ENCODE assay signal across 9 mouse cellular contexts in the genomic region with DNA sequence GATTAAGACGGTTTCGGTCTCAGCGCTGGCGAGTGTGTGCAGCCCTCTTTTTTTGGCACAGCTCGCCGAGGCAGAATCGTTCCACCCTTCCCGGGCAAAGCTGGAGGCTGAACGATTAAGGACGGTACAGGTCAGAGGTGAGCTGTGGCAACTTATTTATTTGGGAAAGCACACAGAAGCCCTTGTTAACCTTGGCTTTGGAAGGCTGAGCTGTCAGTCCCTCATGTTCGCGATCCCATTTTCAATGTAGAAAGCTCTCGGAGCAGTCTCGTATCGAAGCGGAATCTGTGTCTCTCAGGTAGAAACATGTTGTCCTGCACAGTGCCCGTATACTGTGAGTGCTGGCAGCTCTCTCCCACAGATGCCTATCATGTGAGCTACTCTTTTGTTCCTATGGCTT.
DNase-seq lines count a peak whose midpoint lies in the region; ATAC-seq lines count a peak whose summit lies in the region.
"Had no signal": no experiment of that assay in that cellular context is flagged by ENCODE, and none has a peak within 500 bp of the region (broad histone marks: within the 10 kb centered on the region; RNA-seq: fewer than 3 reads in every experiment).

No protein-coding gene starts in this region.

- H3K36me3 ChIP-seq in heart, embryonic 14.5 days (ENCODE audit: control insufficient read depth, insufficient read depth, low read length) = no peaks in the 10 kb centered on the region
- H3K36me3 ChIP-seq in embryonic facial prominence, embryonic 12.5 days = no peaks in the 10 kb centered on the region
- H3K36me3 ChIP-seq in limb, embryonic 12.5 days = no peaks in the 10 kb centered on the region

- H3K9me3 ChIP-seq in heart, embryonic 14.5 days (ENCODE audit: control insufficient read depth, low read length) = no peaks in the 10 kb centered on the region
- H3K9me3 ChIP-seq in embryonic facial prominence, embryonic 12.5 days = no peaks in the 10 kb centered on the region
- H3K9me3 ChIP-seq in limb, embryonic 12.5 days = no peaks in the 10 kb centered on the region

- H3K4me3 ChIP-seq in heart, embryonic 14.5 days (ENCODE audit: control insufficient read depth in 1 of 2, insufficient read depth in 1 of 2, low read depth in 1 of 2, low read length in 2 of 2) = peak overlapping the region; percentile 17 to 28; a peak in 3 of 4 replicates
- H3K4me3 ChIP-seq in embryonic facial prominence, embryonic 12.5 days = peak overlapping the region; percentile 19
- H3K4me3 ChIP-seq in limb, embryonic 12.5 days (replicated peaks) = 0 out of 2 replicates have a peak overlapping the region, but pooled peaks have one; percentile 3

- peak overlapping the region; percentile 57 for H3K4me2 ChIP-seq in heart, embryonic 14.5 days (ENCODE audit: low read length)
- peak overlapping the region; percentile 43 for H3K4me2 ChIP-seq in embryonic facial prominence, embryonic 12.5 days (replicated peaks)
- H3K4me2 ChIP-seq in limb, embryonic 12.5 days = peak overlapping the region; percentile 39

- no peak for DNase-seq in heart, adult 9 months (ENCODE audit: low spot score in 2 of 2)
- DNase-seq in R1 (ENCODE audit: low read depth, low spot score) = peak; percentile 10
- DNase-seq in c-Kit-positive CD71-positive TER-119-positive erythroid progenitor cells, embryonic 14.5 days (ENCODE audit: low spot score) = no peak
- DNase-seq in left cerebral cortex, adult 11 months (ENCODE audit: low spot score) = no peak
- DNase-seq in retina, embryonic 14.5 days (ENCODE audit: low spot score) = no peak

- H3K27me3 ChIP-seq in heart, embryonic 14.5 days (ENCODE audit: control insufficient read depth, insufficient read depth, low read length) = no peaks in the 10 kb centered on the region
- H3K27me3 ChIP-seq in embryonic facial prominence, embryonic 12.5 days = no peaks in the 10 kb centered on the region
- no peaks in the 10 kb centered on the region for H3K27me3 ChIP-seq in limb, embryonic 12.5 days

- no peak overlapping the region for H3K9ac ChIP-seq in heart, embryonic 14.5 days (ENCODE audit: low read length)
- H3K9ac ChIP-seq in embryonic facial prominence, embryonic 12.5 days = no peak overlapping the region
- no peak overlapping the region for H3K9ac ChIP-seq in limb, embryonic 12.5 days (replicated peaks)
- H3K9ac ChIP-seq: liver, embryonic 14.5 days had no signal

- 64% methylated on average over 17 of the region's 17 CpGs for WGBS in heart, embryonic 14.5 days
- WGBS in embryonic facial prominence, embryonic 12.5 days = 42% methylated on average over 17 of the region's 17 CpGs
- WGBS in limb, embryonic 12.5 days = 57% methylated on average over 17 of the region's 17 CpGs

- 0 out of 4 replicates have a peak overlapping the region, but pooled peaks of 1 of the 2 experiments have one; percentile 6 for H3K27ac ChIP-seq in heart, embryonic 14.5 days (replicated peaks in 1 of 2; ENCODE audit: control insufficient read depth in 1 of 2, insufficient read depth in 1 of 2, low read depth in 2 of 2, low read length in 2 of 2)
- peak overlapping the region; percentile 57; the same call in 1 of the 2 replicates for H3K27ac ChIP-seq in embryonic facial prominence, embryonic 12.5 days
- H3K27ac ChIP-seq in limb, embryonic 12.5 days = peak overlapping the region; percentile 69; the same call in 1 of the 2 replicates
- H3K27ac ChIP-seq: liver, embryonic 14.5 days had no signal

- H3K4me1 ChIP-seq in heart, embryonic 14.5 days (ENCODE audit: control insufficient read depth in 2 of 2, insufficient read depth in 2 of 2, low read length in 2 of 2) = peaks cover 3 to 11% of the 10 kb centered on the region in 2 experiments; a peak in 2 of 4 replicates
- 0 out of 2 replicates have a peak, but pooled peaks cover 3% of the 10 kb centered on the region for H3K4me1 ChIP-seq in embryonic facial prominence, embryonic 12.5 days
- H3K4me1 ChIP-seq in limb, embryonic 12.5 days (replicated peaks) = peaks cover 15% of the 10 kb centered on the region; the same call in 1 of the 2 replicates

- no peak for ATAC-seq in heart, embryonic 14.5 days (ENCODE audit: insufficient number of reproducible peaks, insufficient read depth, low FRiP score, low read depth)
- ATAC-seq in embryonic facial prominence, embryonic 12.5 days (ENCODE audit: insufficient number of reproducible peaks, insufficient read depth, low FRiP score, low TSS enrichment) = no peak
- ATAC-seq in limb, embryonic 12.5 days (ENCODE audit: insufficient number of reproducible peaks, insufficient read depth, low FRiP score, low TSS enrichment, low read depth) = no peak
